Mouse (Mus musculus): Measurements from ENCODE around the gene Itga7. TPM values are rescaled to one million over a fixed set of nuclear protein-coding genes. Genes with fewer than 3 reads are reported as not detected.

Itga7 gene
- polyA plus RNA-seq, 1 experiment = 96.2 TPM

DNA sequence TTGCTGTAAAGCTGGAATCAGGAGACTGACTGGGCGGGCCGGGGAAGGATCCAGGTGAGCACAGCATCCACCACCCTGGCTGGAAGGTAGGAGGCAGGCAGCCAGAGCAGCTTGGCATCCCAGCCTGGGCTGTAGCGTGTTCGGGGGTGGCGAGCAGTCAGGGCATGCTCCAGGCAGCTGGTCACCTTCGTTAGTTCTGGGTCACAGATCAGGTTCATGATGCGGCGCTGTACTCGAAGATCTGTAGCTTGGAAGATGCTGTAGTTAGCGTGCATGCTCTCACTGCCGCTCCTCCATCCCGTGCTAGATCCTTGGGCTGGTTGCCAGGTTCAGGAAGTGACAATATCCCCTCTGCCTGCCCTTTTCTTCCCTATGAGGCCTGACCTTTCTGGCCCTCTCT lies 19.9 kb upstream of the Itga7 start:
- no peak for TF ChIP-seq CTCF (IDR thresholded peaks at IDR 0.05; ENCODE audit: borderline replicate concordance, insufficient read depth, low read depth, low read length)
- TF ChIP-seq POLR2A (IDR thresholded peaks at IDR 0.05; ENCODE audit: borderline replicate concordance, insufficient read depth, low read length) = no peak
- Histone ChIP-seq H3K27ac (ENCODE audit: insufficient read depth, low read length) (no peak overlapping the region), H3K4me1 (ENCODE audit: control insufficient read depth, insufficient read depth, low read length) (peaks cover 22% of the 10 kb centered on the region), H3K4me3 (replicated peaks; ENCODE audit: insufficient read depth, low read depth, low read length) (no peak overlapping the region), H3K27me3 (ENCODE audit: control insufficient read depth, insufficient read depth, low read length) (no peaks in the 10 kb centered on the region)
- 23% methylated on average over 12 of the region's 12 CpGs for WGBS
- DNase-seq = peak in 1 of 2 experiments; percentile 35

DNA sequence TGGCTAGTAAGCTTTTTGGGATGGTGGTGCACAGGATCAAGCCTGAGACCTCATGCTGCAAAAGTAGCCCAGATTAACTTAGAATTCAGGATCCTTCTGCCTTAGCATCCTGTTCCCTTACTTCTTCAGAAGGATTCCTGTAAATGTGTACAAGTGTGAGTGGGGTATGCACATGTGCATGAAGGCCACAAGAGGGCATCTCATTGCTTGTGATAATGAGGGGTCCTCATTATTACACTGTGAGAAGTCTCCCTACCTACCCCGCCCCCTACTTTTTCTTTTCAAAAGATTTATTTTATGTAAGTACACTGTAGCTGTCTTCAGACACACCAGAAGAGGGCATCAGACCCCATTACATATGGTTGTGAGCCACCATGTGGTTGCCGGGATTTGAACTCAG lies 18.1 kb upstream of the Itga7 start:
- Histone ChIP-seq H3K4me1 (ENCODE audit: control insufficient read depth, insufficient read depth, low read length) (peaks cover 38% of the 10 kb centered on the region), H3K27ac (ENCODE audit: insufficient read depth, low read length) (no peak overlapping the region), H3K4me3 (replicated peaks; ENCODE audit: insufficient read depth, low read depth, low read length) (no peak overlapping the region), H3K27me3 (ENCODE audit: control insufficient read depth, insufficient read depth, low read length) (no peaks in the 10 kb centered on the region)
- WGBS = 90% methylated on average over 2 of the region's 2 CpGs
- TF ChIP-seq POLR2A (IDR thresholded peaks at IDR 0.05; ENCODE audit: borderline replicate concordance, insufficient read depth, low read length) (no peak), CTCF (IDR thresholded peaks at IDR 0.05; ENCODE audit: borderline replicate concordance, insufficient read depth, low read depth, low read length) (no peak)
- peak in 1 of 2 experiments; percentile 6 for DNase-seq

DNA sequence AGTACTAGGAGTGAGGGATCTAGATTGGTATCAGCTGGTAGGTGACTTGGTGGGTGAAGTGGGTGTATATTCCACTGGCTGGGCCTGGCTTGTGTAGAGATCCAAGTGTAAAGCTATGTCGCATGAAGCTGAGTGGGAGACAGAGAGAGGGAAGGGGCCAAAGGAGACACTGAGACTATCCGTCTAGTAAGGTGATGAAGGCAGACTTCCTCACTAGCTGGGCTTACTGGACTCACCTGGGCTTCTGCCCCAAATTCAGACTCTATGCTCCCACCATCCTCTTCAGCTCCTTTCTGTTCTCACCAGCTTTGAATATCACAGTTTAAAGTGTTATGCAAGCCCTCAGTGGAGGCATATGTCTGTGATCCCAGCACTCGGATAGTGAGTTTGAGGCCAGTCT lies 17.0 kb upstream of the Itga7 start:
- TF ChIP-seq CTCF (IDR thresholded peaks at IDR 0.05; ENCODE audit: borderline replicate concordance, insufficient read depth, low read depth, low read length) (no peak), POLR2A (IDR thresholded peaks at IDR 0.05; ENCODE audit: borderline replicate concordance, insufficient read depth, low read length) (no peak)
- WGBS = 87% methylated on average over 3 of the region's 3 CpGs
- Histone ChIP-seq H3K27ac (ENCODE audit: insufficient read depth, low read length) (no peak overlapping the region), H3K4me1 (ENCODE audit: control insufficient read depth, insufficient read depth, low read length) (peaks cover 43% of the 10 kb centered on the region), H3K27me3 (ENCODE audit: control insufficient read depth, insufficient read depth, low read length) (no peaks in the 10 kb centered on the region), H3K4me3 (replicated peaks; ENCODE audit: insufficient read depth, low read depth, low read length) (no peak overlapping the region)
- DNase-seq = peak in 1 of 2 experiments; percentile 3

DNA sequence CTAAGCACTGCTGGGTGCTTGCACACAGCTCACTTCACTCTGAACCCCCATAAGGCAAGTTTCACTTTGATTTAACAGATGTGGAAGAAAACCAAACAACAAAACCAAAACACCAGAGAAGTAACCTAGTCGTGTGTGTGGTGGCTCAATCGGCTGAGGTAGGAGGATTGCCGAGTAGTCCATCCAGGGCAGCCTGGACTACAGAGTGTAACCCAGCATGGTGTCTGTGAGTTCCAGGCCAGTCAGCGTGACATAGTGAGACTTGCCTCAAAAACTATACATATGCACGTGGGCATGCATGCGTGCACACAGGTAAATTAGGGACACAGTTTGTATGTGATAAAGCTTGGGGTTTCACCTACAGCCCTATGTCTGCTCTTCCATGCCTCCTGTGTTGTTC lies 16.2 kb upstream of the Itga7 start:
- peak overlapping the region; percentile 73 for H3K27ac ChIP-seq (ENCODE audit: insufficient read depth, low read length)
- no peaks in the 10 kb centered on the region for H3K27me3 ChIP-seq (ENCODE audit: control insufficient read depth, insufficient read depth, low read length)
- 7% methylated on average over 6 of the region's 6 CpGs for WGBS

DNA sequence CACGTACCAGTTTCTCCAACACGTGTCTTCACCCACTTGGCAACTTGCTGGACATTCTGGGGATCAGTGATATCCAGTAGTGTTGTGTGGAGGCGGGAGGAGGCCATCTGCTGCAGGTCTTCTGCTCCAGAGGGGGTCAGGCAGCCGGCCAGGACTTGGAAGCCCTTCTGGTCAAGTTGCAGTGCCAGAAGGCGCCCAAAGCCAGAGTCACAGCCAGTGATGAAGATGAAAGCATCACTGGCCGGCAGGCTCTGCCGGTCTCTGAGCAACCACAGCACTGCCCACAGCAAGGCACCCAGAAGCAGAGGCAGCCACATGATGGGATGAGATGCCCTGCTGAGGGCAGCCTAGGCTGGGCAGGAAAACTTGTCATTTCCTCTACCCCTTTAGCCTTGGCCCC lies 15.4 kb upstream of the Itga7 start:
- no peak for TF ChIP-seq CTCF (IDR thresholded peaks at IDR 0.05; ENCODE audit: borderline replicate concordance, insufficient read depth, low read depth, low read length)
- TF ChIP-seq POLR2A (IDR thresholded peaks at IDR 0.05; ENCODE audit: borderline replicate concordance, insufficient read depth, low read length) = peak; percentile 30; the same call in 1 of the 2 replicates
- peaks cover 53% of the 10 kb centered on the region for H3K4me1 ChIP-seq (ENCODE audit: control insufficient read depth, insufficient read depth, low read length)
- H3K27me3 ChIP-seq (ENCODE audit: control insufficient read depth, insufficient read depth, low read length) = no peaks in the 10 kb centered on the region
- 3% methylated on average over 7 of the region's 7 CpGs for WGBS
- H3K27ac ChIP-seq (ENCODE audit: insufficient read depth, low read length) = peak overlapping the region; percentile 73
- peak; percentile 97 to 99 for DNase-seq
- H3K4me3 ChIP-seq (replicated peaks; ENCODE audit: insufficient read depth, low read depth, low read length) = no peak overlapping the region

More for the DNA sequence above, 16.2 kb upstream of the Itga7 start:
- H3K4me3 ChIP-seq (replicated peaks; ENCODE audit: insufficient read depth, low read depth, low read length) = no peak overlapping the region
- DNase-seq = peak in 1 of 2 experiments; percentile 45
- TF ChIP-seq POLR2A (IDR thresholded peaks at IDR 0.05; ENCODE audit: borderline replicate concordance, insufficient read depth, low read length) (no peak), CTCF (IDR thresholded peaks at IDR 0.05; ENCODE audit: borderline replicate concordance, insufficient read depth, low read depth, low read length) (no peak)
- peaks cover 50% of the 10 kb centered on the region for H3K4me1 ChIP-seq (ENCODE audit: control insufficient read depth, insufficient read depth, low read length)

DNA sequence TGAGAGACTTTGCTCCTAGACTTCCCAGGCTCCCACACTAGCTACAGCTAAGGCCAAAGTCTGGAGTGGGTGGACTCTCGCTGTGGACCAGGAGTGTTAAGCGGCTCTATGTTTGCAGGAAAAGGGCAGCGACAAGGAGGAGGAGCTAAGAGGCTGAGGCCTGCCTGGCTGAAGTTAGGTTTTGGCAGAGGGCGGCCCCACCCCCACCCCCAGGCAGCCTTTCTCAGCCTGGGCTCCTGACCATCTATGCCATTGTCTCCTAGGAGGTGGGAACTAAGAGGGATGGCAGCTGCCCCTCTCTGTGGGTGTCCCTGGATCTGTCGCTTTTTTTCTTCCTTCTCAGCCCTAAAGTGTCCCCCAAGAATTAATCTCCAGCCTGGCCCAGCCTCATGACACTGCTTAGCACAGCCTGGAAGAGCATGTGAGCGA lies 14.4 kb upstream of the Itga7 start:
- H3K4me1 ChIP-seq (ENCODE audit: control insufficient read depth, insufficient read depth, low read length) = peaks cover 50% of the 10 kb centered on the region
- peak; percentile 57 to 68 for DNase-seq
- 9% methylated on average over 6 of the region's 6 CpGs for WGBS

DNA sequence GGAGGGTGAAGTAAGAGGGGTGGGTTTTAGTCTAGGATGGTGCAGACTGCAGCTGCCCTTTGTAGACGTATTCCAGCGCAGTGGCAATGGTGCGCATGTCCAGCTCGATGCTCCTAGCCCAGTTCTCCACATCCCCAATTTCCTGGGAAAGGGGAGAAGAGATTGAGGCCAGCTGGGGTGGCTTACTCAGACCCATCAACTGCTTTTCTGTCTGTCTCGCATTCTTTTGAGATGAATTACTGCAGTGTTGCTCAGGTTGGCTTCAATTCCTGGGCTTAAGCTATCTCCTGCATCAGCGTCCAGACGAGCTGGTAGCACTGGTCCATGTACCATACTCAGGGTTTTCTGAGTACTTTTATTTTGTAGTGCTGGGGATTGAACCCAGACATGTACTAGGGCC lies 13.7 kb upstream of the Itga7 start:
- H3K4me3 ChIP-seq (replicated peaks; ENCODE audit: insufficient read depth, low read depth, low read length) = no peak overlapping the region
- DNase-seq = no peak
- TF ChIP-seq CTCF (IDR thresholded peaks at IDR 0.05; ENCODE audit: borderline replicate concordance, insufficient read depth, low read depth, low read length) = no peak
- TF ChIP-seq POLR2A (IDR thresholded peaks at IDR 0.05; ENCODE audit: borderline replicate concordance, insufficient read depth, low read length) = no peak
- H3K4me1 ChIP-seq (ENCODE audit: control insufficient read depth, insufficient read depth, low read length) = peaks cover 51% of the 10 kb centered on the region
- no peaks in the 10 kb centered on the region for H3K27me3 ChIP-seq (ENCODE audit: control insufficient read depth, insufficient read depth, low read length)
- peak overlapping the region; percentile 73 for H3K27ac ChIP-seq (ENCODE audit: insufficient read depth, low read length)
- 60% methylated on average over 7 of the region's 7 CpGs for WGBS

More for the DNA sequence above, 14.4 kb upstream of the Itga7 start:
- no peaks in the 10 kb centered on the region for H3K27me3 ChIP-seq (ENCODE audit: control insufficient read depth, insufficient read depth, low read length)
- H3K27ac ChIP-seq (ENCODE audit: insufficient read depth, low read length) = peak overlapping the region; percentile 73
- TF ChIP-seq POLR2A (IDR thresholded peaks at IDR 0.05; ENCODE audit: borderline replicate concordance, insufficient read depth, low read length) (no peak), CTCF (IDR thresholded peaks at IDR 0.05; ENCODE audit: borderline replicate concordance, insufficient read depth, low read depth, low read length) (no peak)
- H3K4me3 ChIP-seq (replicated peaks; ENCODE audit: insufficient read depth, low read depth, low read length) = no peak overlapping the region

DNA sequence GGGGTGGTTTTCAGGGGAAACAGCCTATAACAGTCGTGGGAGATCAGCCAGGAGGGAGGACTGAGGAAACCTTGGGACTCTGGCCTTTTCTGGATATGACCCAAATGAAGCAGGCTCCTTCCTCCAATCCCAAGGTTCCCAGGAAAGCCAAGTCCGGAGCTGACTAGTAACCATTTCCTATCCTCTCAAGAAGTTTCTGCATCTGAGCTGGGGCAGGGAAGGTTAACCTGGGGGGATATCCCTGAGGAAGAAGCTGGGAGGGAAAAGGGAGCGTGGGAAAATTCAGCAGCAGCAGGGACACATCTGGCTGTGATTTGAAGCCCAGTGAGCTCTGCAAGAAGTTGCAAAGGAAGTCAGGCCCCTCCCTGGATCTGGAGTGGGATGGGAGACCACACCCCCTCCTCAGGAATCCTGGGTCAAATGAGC lies 12.9 kb upstream of the Itga7 start:
- peaks cover 51% of the 10 kb centered on the region for H3K4me1 ChIP-seq (ENCODE audit: control insufficient read depth, insufficient read depth, low read length)
- no peak overlapping the region for H3K4me3 ChIP-seq (replicated peaks; ENCODE audit: insufficient read depth, low read depth, low read length)
- TF ChIP-seq CTCF (IDR thresholded peaks at IDR 0.05; ENCODE audit: borderline replicate concordance, insufficient read depth, low read depth, low read length) (no peak), POLR2A (IDR thresholded peaks at IDR 0.05; ENCODE audit: borderline replicate concordance, insufficient read depth, low read length) (no peak)
- no peak overlapping the region for H3K27ac ChIP-seq (ENCODE audit: insufficient read depth, low read length)
- DNase-seq = no peak
- no peaks in the 10 kb centered on the region for H3K27me3 ChIP-seq (ENCODE audit: control insufficient read depth, insufficient read depth, low read length)
- WGBS = 53% methylated on average over 3 of the region's 3 CpGs
